Mouse (Mus musculus) stomach, embryonic 14.5 days (tissue): Measurements from ENCODE around the gene Amz1. TPM values are rescaled to one million over a fixed set of nuclear protein-coding genes. Genes with fewer than 3 reads are reported as not detected.

Experiments
- ATAC-seq: fragments of 200-750 bp; cut with Nextera tagmentation; 2 replicates; pipeline ENCODE4 v1.8.0; 2017; ENCODE audit warnings: low read depth, moderate TSS enrichment; ENCODE audit not compliant: insufficient number of reproducible peaks, insufficient read depth, low FRiP score
- H3K27ac ChIP-seq: fragments of 300-500 bp; sonication (generic); 2 replicates; pipeline ENCODE4 v1.5.1; 2014; ENCODE audit warnings: mild to moderate bottlenecking, low read length, moderate library complexity, mixed read lengths
- H3K27me3 ChIP-seq: fragments of 300-500 bp; sonication (generic); 2 replicates; pipeline ENCODE4 v1.6.1; 2014; ENCODE audit warnings: low read length, control low read depth, mixed read lengths; ENCODE audit not compliant: control insufficient read depth, insufficient read depth
- H3K36me3 ChIP-seq: fragments of 300-500 bp; sonication (generic); 2 replicates; pipeline ENCODE4 v1.6.1; 2014; ENCODE audit warnings: mild to moderate bottlenecking, control low read depth, low read length, moderate library complexity, mixed read lengths; ENCODE audit not compliant: control insufficient read depth, insufficient read depth
- H3K4me1 ChIP-seq: fragments of 300-500 bp; sonication (generic); 2 replicates; pipeline ENCODE4 v1.6.1; 2014; ENCODE audit warnings: low read length, control low read depth, mixed read lengths; ENCODE audit not compliant: control insufficient read depth, insufficient read depth
- H3K4me2 ChIP-seq: fragments of 300-500 bp; sonication (generic); replicated peaks from 2 replicates; pipeline ENCODE4 v1.6.1; 2014; ENCODE audit warnings: low read depth, low read length, control low read depth
- H3K4me3 ChIP-seq: fragments of 300-500 bp; sonication (generic); 2 replicates; pipeline ENCODE4 v1.5.1; 2014; ENCODE audit warnings: low read depth, low read length, control low read depth
- H3K9ac ChIP-seq: fragments of 300-500 bp; sonication (generic); replicated peaks from 2 replicates; pipeline ENCODE4 v1.6.1; 2014; ENCODE audit warnings: low read depth, mild to moderate bottlenecking, control low read depth, low read length, moderate library complexity, mixed read lengths
- H3K9me3 ChIP-seq: fragments of 300-500 bp; sonication (generic); 2 replicates; pipeline ENCODE4 v1.6.1; 2016; ENCODE audit warnings: low read depth, low read length, control low read depth; ENCODE audit not compliant: control insufficient read depth
- WGBS: fragments of 180-500 bp; shearing (Covaris S2); extraction: QIAGEN DNeasy Blood & Tissue Kit; methylation state at CpG from one replicate; pipeline ENCODE4 v1.1.7; 2014; 5-methylcytosine and 5-hydroxymethylcytosine counted together
- polyA plus RNA-seq: library from polyadenylated mRNA; unstranded; fragments of >200 nt; fragmentation: Nextera tagmentation; extraction: Ambion mirVana; gene quantifications from 2 replicates; pipeline ENCODE4 v1.2.1, GENCODE M21; 2014

Gene Amz1
- 1.1 and 1.2 TPM in 2 replicates for polyA plus RNA-seq

DNA sequence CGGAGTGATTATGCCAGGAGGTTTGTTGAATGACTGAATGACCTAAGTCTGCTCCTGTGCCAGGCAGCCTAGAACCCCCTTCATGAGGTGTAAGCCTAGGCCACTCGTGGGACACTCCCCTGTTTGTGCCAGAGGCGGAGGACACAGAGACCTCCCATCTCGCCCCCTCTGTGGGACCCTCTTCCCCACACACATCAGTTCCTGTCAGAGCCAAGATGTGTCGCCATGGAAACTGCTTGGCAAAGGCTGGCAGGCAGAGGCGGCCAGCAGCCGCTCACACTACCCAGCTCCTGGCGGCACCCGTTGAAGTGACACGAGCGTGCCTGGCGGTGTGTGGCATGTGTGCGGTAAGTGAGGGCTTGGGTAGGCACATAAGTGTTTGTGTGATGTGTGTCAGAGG, at the start of gene Amz1:
TSS of gene Amz1 (plus strand) at position 306 of the 400 bp plus-strand sequence.
- Histone ChIP-seq H3K9ac (no peak within 1 kb of the TSS), H3K36me3 (peaks cover 2% of the 10 kb centered on the region; the same call in 1 of the 2 replicates), H3K27ac (no peak within 1 kb of the TSS), H3K9me3 (no peaks in the 10 kb centered on the region), H3K27me3 (no peaks in the 10 kb centered on the region), H3K4me1 (no peaks in the 10 kb centered on the region), H3K4me2 (no peak within 1 kb of the TSS), H3K4me3 (no peak within 1 kb of the TSS)
- 82% methylated on average over 13 of the region's 13 CpGs for WGBS
- no peak for ATAC-seq

DNA sequence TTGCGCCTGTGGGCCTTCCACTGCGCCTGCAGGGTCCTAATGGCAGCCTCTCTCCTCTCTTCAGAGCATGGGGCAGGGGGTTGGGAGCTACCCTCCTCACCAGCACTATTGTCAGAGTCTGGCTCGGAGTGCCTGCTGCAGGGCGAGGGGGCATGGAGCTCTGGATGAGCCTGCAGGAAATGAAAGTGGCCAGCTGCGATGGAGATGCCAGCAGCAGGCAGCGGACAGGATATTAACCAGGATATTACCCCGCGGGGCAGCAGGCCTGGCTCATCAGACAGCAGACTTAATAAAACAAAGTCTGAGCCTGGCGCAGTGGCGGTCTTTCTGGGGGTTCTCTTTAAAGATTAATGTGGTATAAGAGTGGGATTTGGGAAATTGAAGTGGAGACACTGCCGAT, 48.8 kb upstream of the Amz1 start:
- ATAC-seq: no peak
- peaks cover 18% of the 10 kb centered on the region for H3K36me3 ChIP-seq
- H3K4me1 ChIP-seq: 0 out of 2 replicates have a peak, but pooled peaks cover 4% of the 10 kb centered on the region
- H3K4me3 ChIP-seq: no peak overlapping the region
- H3K27me3 ChIP-seq: no peaks in the 10 kb centered on the region
- H3K9me3 ChIP-seq: no peaks in the 10 kb centered on the region
- no peak overlapping the region for H3K27ac ChIP-seq
- 79% methylated on average over 11 of the region's 11 CpGs for WGBS
- no peak overlapping the region for H3K4me2 ChIP-seq
- no peak overlapping the region for H3K9ac ChIP-seq

DNA sequence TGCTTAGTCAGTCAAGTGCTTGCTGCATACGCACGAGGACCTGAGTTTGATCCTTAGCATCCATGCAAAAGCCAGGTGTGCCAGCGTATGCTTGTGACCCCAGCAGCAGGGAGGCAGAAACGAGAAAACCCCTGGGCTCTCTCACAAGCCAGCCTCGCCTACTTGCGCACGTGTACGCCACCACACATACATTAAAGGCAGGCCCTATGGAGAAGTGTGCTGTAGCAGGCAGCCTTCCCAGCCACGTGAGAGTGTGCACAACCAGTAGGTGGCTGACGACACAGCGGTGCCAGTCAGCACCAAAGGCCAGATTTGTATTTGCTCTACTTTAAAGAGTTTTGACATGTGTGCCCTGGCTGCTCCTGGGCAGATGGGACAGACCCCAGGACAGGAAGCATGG, 48.3 kb upstream of the Amz1 start:
- H3K27me3 ChIP-seq: no peaks in the 10 kb centered on the region
- no peak for ATAC-seq
- H3K9ac ChIP-seq: no peak overlapping the region
- H3K27ac ChIP-seq: no peak overlapping the region
- H3K4me3 ChIP-seq: no peak overlapping the region
- H3K4me1 ChIP-seq: 0 out of 2 replicates have a peak, but pooled peaks cover 4% of the 10 kb centered on the region
- WGBS: 92% methylated on average over 11 of the region's 11 CpGs
- no peaks in the 10 kb centered on the region for H3K9me3 ChIP-seq
- no peak overlapping the region for H3K4me2 ChIP-seq
- H3K36me3 ChIP-seq: peaks cover 18% of the 10 kb centered on the region

DNA sequence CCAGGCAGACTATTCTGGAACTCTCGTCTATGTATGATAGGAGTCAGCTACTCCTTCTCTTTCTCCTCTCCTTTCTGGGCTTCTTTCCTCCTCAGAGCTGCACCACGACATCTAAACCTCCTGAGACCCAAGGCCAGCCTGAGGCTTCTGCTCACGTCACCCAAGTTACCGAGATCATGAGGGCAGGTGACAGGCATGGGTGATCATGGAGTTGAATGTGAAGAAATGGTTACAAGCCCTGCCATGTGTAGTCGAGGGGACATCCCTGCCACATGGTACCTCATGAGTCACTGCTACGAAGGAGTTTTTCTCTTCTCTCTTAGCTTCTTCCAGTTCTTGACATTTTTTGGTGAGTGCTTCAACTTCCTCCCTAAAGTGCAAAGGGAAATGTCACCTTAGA, 46.8 kb upstream of the Amz1 start:
- no peaks in the 10 kb centered on the region for H3K4me1 ChIP-seq
- WGBS: 90% methylated on average over 6 of the region's 6 CpGs
- no peak overlapping the region for H3K9ac ChIP-seq
- no peak for ATAC-seq
- no peak overlapping the region for H3K4me3 ChIP-seq
- H3K27ac ChIP-seq: no peak overlapping the region
- H3K27me3 ChIP-seq: no peaks in the 10 kb centered on the region
- no peaks in the 10 kb centered on the region for H3K9me3 ChIP-seq
- peaks cover 21% of the 10 kb centered on the region for H3K36me3 ChIP-seq
- H3K4me2 ChIP-seq: no peak overlapping the region

DNA sequence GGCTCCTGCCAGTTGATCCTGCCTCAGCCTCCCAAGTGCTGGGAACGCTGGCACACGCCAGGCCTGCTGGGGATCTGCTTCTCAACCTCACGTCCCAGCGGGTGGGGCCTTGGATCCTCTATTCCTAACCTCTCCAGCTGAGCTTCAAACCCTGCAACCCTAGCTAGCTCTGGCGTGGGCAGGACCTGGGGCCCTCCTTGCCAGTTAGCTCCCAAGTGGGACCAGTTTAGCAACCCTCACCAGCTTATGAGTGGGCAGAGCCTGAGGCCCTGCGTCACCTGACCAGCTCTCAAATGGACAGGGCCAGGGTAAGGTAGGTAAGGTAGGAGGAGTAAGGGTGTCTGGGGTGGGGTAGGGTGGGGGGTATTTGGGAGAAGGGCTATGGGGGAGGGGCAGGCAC, 43.9 kb upstream of the Amz1 start:
- Histone ChIP-seq H3K27me3 (no peaks in the 10 kb centered on the region), H3K36me3 (peaks cover 17% of the 10 kb centered on the region), H3K9ac (no peak overlapping the region), H3K4me2 (no peak overlapping the region), H3K4me1 (no peaks in the 10 kb centered on the region), H3K9me3 (no peaks in the 10 kb centered on the region), H3K4me3 (no peak overlapping the region), H3K27ac (no peak overlapping the region)
- ATAC-seq: no peak
- WGBS: 90% methylated on average over 6 of the region's 6 CpGs

DNA sequence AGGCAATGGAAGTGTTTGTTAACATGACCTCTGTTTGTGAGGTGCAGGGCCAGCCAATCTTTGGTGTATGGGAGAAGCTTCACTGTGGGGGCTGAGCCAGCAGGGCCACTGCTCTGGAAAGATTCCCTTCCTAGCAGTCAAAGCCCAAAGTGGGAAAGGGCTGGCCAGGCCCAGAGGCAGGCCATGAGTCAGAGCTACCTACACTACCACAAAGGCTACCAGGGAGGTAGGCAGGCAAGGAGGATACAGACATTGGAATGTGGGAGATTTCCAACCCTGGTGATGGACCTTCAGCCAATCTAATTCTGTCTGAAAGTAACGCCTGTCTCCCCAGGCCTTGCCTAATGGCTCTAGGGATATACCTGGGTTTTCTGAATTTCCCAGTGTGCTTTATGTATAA, 43.0 kb upstream of the Amz1 start:
- H3K4me3 ChIP-seq: no peak overlapping the region
- ATAC-seq: no peak
- no peaks in the 10 kb centered on the region for H3K9me3 ChIP-seq
- WGBS: 95% methylated on average over 1 of the region's 1 CpGs
- H3K4me1 ChIP-seq: no peaks in the 10 kb centered on the region
- H3K9ac ChIP-seq: no peak overlapping the region
- H3K36me3 ChIP-seq: peaks cover 14% of the 10 kb centered on the region
- H3K27ac ChIP-seq: no peak overlapping the region
- H3K27me3 ChIP-seq: no peaks in the 10 kb centered on the region
- no peak overlapping the region for H3K4me2 ChIP-seq

DNA sequence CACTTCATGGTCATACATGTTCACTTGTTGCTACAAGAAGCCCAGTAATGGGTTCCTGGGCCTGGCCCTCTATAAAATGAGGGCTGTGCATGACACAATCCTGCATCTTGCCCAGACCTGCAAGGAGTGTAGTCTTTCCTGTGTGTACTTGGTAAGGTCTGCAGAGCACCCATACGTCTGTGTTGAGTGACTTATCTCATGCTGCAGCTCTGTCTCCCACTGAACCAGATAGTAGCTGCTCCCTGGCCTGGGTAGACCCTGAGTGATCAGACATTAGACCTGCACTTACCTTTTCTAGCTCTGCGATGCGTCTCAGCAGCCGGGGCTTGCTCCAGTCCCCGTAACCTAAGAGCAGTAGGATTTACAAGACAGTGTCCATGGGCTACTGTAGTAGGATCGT, 41.8 kb upstream of the Amz1 start:
- Histone ChIP-seq H3K4me1 (no peaks in the 10 kb centered on the region), H3K27ac (no peak overlapping the region), H3K4me2 (no peak overlapping the region), H3K36me3 (peaks cover 7% of the 10 kb centered on the region; the same call in 1 of the 2 replicates), H3K27me3 (no peaks in the 10 kb centered on the region), H3K9ac (no peak overlapping the region), H3K4me3 (no peak overlapping the region), H3K9me3 (no peaks in the 10 kb centered on the region)
- 94% methylated on average over 6 of the region's 6 CpGs for WGBS
- no peak for ATAC-seq

DNA sequence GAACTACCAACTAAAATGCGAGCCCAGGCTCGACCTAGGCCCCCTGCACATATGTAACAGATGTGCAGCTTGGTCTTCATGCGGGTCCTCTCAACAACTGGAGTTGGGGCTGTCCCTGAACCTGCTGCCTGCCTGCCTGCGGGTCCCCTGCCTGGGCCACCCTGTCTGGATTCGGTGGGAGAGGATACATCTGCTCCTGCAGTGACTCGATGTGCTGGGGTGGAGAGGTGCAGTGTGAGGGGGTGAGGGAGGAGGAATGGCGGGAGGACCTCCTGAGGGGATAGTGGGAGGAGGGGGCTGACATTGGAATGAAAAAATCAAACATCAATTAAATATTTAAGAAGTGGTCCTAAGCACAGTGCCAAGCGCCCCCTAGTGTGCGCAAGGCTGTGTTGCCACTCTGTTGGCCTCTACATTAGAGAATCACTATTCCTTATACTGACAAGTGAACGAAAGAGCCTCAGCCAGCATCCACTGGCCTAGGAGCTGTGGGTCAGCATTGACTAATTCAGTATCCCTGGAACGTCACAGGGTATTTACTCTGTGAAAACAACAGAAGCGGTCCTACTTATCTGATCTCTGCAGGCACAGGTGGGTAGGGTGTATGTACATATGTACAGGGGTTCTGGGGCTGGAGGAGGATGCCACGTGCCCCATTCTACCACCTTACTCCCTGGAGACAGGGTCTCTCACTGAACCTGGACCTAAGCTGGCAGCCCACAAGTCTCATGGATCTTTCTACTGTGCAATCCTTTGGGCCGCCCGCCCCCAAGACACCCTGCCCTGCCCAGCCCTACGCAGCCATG, 39.4 kb upstream of the Amz1 start:
- no peaks in the 10 kb centered on the region for H3K9me3 ChIP-seq
- peaks cover 16% of the 10 kb centered on the region; the same call in 1 of the 2 replicates for H3K36me3 ChIP-seq
- no peak overlapping the region for H3K4me3 ChIP-seq
- 58% methylated on average over 16 of the region's 16 CpGs for WGBS
- no peaks in the 10 kb centered on the region for H3K27me3 ChIP-seq
- H3K4me2 ChIP-seq: no peak overlapping the region
- H3K27ac ChIP-seq: no peak overlapping the region
- no peak overlapping the region for H3K9ac ChIP-seq
- ATAC-seq: no peak
- H3K4me1 ChIP-seq: no peaks in the 10 kb centered on the region

DNA sequence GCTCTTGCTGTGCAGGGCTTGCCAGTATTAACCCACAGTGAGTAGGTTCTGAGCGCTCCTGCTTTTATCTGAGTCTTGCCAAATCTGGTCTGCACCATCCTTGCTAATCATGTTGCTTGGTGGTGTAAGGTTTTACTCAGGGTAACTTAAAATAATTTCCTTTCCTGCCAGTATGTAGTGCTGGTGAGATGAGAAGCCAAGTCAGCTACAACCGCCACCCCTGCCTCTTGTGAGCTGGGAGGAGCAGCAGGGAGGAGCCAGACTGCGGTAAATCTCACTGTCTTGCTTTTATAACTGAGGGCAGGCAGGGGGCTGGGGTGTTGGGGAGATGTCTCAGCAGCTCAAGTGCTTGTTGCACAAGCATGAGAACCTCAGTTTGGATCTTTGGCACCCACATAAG, 35.5 kb upstream of the Amz1 start:
- no peak for ATAC-seq
- no peak overlapping the region for H3K27ac ChIP-seq
- H3K36me3 ChIP-seq: peaks cover 33% of the 10 kb centered on the region
- no peaks in the 10 kb centered on the region for H3K9me3 ChIP-seq
- no peak overlapping the region for H3K4me3 ChIP-seq
- no peaks in the 10 kb centered on the region for H3K4me1 ChIP-seq
- H3K9ac ChIP-seq: no peak overlapping the region
- WGBS: 72% methylated on average over 3 of the region's 3 CpGs
- no peak overlapping the region for H3K4me2 ChIP-seq
- no peaks in the 10 kb centered on the region for H3K27me3 ChIP-seq
